Mouse (Mus musculus) myocyte (in vitro differentiated cells): ENCODE data around the gene Nmur2.

ENCODE experiments used
- POLR2A ChIP-seq: IDR thresholded peaks from one replicate; pipeline ENCODE4 v1.6.1; 2011; ENCODE audit warnings: low read depth, mild to moderate bottlenecking, control low read depth, moderate library complexity; ENCODE audit not compliant: insufficient read length
- TCF12 ChIP-seq: IDR thresholded peaks from one replicate; pipeline ENCODE4 v1.6.1; 2011; ENCODE audit warnings: mild to moderate bottlenecking, control low read depth; ENCODE audit not compliant: poor library complexity, insufficient read depth, severe bottlenecking

DNA sequence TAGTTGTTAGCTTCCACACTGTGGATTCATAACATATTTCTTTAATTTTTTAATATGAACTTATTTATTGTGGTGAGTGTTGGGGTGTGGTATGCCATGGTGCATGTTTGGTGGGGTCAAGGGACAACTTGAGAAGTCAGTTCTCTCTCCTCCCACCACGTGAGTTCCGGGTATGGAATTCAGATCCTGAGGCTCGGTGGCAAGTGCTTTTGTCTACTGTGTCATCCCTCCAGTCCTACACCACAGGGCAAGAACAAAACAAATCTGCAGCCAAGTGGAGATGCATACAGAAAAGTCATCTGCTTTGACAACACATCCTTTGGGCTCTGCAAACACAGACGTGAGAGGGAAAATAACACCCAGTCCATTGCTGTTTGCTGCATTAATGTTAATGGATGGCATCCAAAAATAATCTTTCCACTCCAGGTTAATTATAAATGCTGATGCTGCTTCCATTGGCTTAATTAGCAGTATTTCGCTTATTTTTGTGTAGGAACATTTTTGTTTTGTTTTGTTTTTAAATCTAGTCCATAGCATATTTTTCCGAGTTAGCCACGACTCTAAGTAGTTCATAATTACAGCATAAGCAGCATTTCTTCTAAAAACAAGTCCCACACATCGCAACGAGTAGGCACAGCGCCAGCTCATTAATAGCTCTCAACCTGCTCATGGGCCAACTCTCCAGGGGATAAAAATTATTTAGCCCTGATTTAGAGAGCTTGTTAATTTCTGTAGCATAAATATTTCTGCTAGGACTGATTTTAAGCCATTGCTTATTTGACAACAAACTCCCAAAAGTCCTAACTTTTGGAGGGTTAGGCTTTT, 14.9 kb downstream of the Nmur2 start:
- no peak for TF ChIP-seq TCF12
- no peak for TF ChIP-seq POLR2A
